Comparison of ENCODE assay signal across 15 mouse cellular contexts in genomic region chr10:18491952-18492351, GRCm38 (mm10). TPM values are rescaled to one million over a fixed set of nuclear protein-coding genes. Genes with fewer than 3 reads are reported as not detected.
"Had no signal": no experiment of that assay in that cellular context is flagged by ENCODE, and none has a peak within 500 bp of the region (broad histone marks: within the 10 kb centered on the region; RNA-seq: fewer than 3 reads in every experiment).

No protein-coding gene starts in this region.

- H3K27me3 ChIP-seq: liver, embryonic 13.5 days; midbrain, embryonic 12.5 days; midbrain, embryonic 15.5 days; neural tube, embryonic 13.5 days had no signal

- H3K4me3 ChIP-seq: liver, embryonic 13.5 days; midbrain, embryonic 12.5 days; midbrain, embryonic 15.5 days; myocyte; neural tube, embryonic 13.5 days had no signal

- ATAC-seq: midbrain, embryonic 15.5 days had no signal

- H3K4me1 ChIP-seq: liver, embryonic 13.5 days; midbrain, embryonic 15.5 days had no signal

- H3K27ac ChIP-seq: liver, embryonic 13.5 days; midbrain, embryonic 12.5 days; midbrain, embryonic 15.5 days; neural tube, embryonic 13.5 days; stomach, postnatal 0 days had no signal

- H3K9ac ChIP-seq: liver, embryonic 13.5 days; midbrain, embryonic 12.5 days; midbrain, embryonic 15.5 days; neural tube, embryonic 13.5 days had no signal

- H3K4me2 ChIP-seq: liver, embryonic 13.5 days; midbrain, embryonic 12.5 days; midbrain, embryonic 15.5 days; neural tube, embryonic 13.5 days had no signal

- H3K36me3 ChIP-seq: liver, embryonic 13.5 days; midbrain, embryonic 12.5 days; midbrain, embryonic 15.5 days; neural tube, embryonic 13.5 days had no signal

- DNase-seq: kidney, adult 18-20 months; kidney, adult 9 months; kidney, postnatal 14 days; kidney, postnatal 4 days; liver, embryonic 13.5 days; lung, adult 2 months; lung, postnatal 14 days; lung, postnatal 4 days; thymus, postnatal 4 days had no signal

- H3K9me3 ChIP-seq: liver, embryonic 13.5 days; midbrain, embryonic 12.5 days; midbrain, embryonic 15.5 days; neural tube, embryonic 13.5 days had no signal

RNA-seq across cellular contexts. Expression of gene Hebp2, which starts 53.9 kb away (rescaled TPM):
- total RNA-seq: neutrophil, adult 5-6 weeks had no signal
